Mouse (Mus musculus) heart, embryonic 13.5 days (tissue): ENCODE data around the gene Zfyve9. TPM values are rescaled to one million over a fixed set of nuclear protein-coding genes. Genes with fewer than 3 reads are reported as not detected.
"Not testable (repeated sequence)": the region's sequence is repeated elsewhere in the genome, so short reads cannot be mapped to it uniquely, and the experiment has no call there.

Experiments used
- ATAC-seq: fragments of 200-750 bp; cut with Nextera tagmentation; 2 replicates; pipeline ENCODE4 v1.8.0; 2017; ENCODE audit warnings: moderate TSS enrichment; ENCODE audit not compliant: insufficient number of reproducible peaks, low FRiP score, low TSS enrichment; ENCODE audit errors: extremely low read depth
- H3K27ac ChIP-seq: fragments of 300-500 bp; sonication (generic); replicated peaks from 2 replicates; pipeline ENCODE4 v1.5.1; 2015; ENCODE audit warnings: moderate library complexity, mild to moderate bottlenecking, inconsistent platforms
- H3K27me3 ChIP-seq: fragments of 300-500 bp; sonication (generic); replicated peaks from 2 replicates; pipeline ENCODE4 v1.6.1; 2015; ENCODE audit warnings: mild to moderate bottlenecking, inconsistent platforms
- H3K36me3 ChIP-seq: fragments of 300-500 bp; sonication (generic); 2 replicates; pipeline ENCODE4 v1.6.1; 2015; ENCODE audit warnings: mild to moderate bottlenecking, inconsistent platforms
- H3K4me1 ChIP-seq: fragments of 300-500 bp; sonication (generic); 2 replicates; pipeline ENCODE4 v1.6.1; 2015; ENCODE audit warnings: inconsistent platforms
- H3K4me2 ChIP-seq: fragments of 300-500 bp; sonication (generic); 2 replicates; pipeline ENCODE4 v1.6.1; 2015; ENCODE audit warnings: inconsistent platforms, mild to moderate bottlenecking, moderate library complexity
- H3K4me3 ChIP-seq: fragments of 300-500 bp; sonication (generic); 2 replicates; pipeline ENCODE4 v1.5.1; 2015; ENCODE audit warnings: moderate library complexity, mild to moderate bottlenecking, inconsistent platforms
- H3K9ac ChIP-seq: fragments of 300-500 bp; sonication (generic); 2 replicates; pipeline ENCODE4 v1.6.1; 2015; ENCODE audit warnings: inconsistent platforms, mild to moderate bottlenecking, moderate library complexity
- H3K9me3 ChIP-seq: fragments of 300-500 bp; sonication (generic); 2 replicates; pipeline ENCODE4 v1.6.1; 2016; ENCODE audit warnings: inconsistent platforms
- WGBS: fragments of 180-500 bp; shearing (Covaris S2); methylation state at CpG from one replicate; pipeline ENCODE4 v1.1.7; 2015; ENCODE audit warnings: mixed read lengths; 5-methylcytosine and 5-hydroxymethylcytosine counted together
- polyA plus RNA-seq: library from polyadenylated mRNA; unstranded; fragments of >200 nt; fragmentation: Nextera tagmentation; extraction: Ambion mirVana; gene quantifications from 2 replicates; pipeline ENCODE4 v1.2.1, GENCODE M21; 2015

Gene Zfyve9
- polyA plus RNA-seq, 1 experiment from 2014 or later, result 2.8 TPM

DNA sequence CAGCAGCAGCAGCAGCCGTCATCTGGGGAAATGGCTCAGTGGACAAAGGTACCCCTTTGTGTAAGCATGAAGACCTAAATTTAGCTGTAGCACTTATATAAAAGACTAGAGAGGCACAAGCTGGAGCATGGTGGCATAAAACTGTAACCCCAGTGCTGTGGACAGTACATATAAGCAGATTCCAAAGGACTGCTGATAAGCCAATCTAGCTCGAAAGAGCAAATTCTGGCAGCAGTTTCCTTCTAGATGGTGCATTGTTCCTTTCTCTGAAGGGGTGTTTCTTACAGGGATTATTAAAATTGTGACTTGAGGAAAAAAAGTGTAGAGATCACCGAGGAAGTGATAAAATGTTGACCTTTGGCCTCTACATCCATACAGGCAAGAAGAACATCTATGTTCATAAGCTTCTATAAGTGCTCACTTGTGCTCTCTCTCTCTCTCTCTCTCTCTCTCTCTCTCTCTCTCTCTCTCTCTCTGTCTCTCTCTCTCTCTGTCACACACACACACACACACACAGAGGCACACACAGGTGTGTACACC, 59.3 kb downstream of the Zfyve9 start:
- Histone ChIP-seq H3K9ac (no peak overlapping the region), H3K36me3 (peaks cover 42% of the 10 kb centered on the region), H3K4me2 (no peak overlapping the region), H3K4me1 (peaks cover 7% of the 10 kb centered on the region), H3K4me3 (no peak overlapping the region), H3K9me3 (no peaks in the 10 kb centered on the region), H3K27ac (0 out of 2 replicates have a peak overlapping the region, but pooled peaks have one; percentile 3), H3K27me3 (no peaks in the 10 kb centered on the region)
- 43% methylated on average over 3 of the region's 3 CpGs for WGBS
- ATAC-seq, result no peak

DNA sequence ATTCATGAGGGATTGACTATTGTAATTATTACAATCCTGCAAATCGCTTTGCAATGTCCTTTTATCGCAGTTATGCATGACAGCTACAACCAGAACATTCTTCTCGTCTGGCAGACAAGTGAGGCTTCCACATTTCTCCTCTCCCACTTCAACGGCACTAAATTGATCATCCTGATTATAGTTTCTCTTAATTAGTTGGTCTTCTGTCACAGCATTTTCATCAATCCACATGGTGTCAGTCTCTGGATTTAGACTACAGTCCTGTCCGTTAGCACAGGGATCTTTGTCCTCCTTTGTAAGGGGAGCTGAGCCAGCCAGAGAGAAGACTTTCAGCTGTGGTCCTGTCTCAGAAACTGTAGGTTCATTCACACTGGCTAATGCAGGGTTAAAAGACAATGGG, 61.2 kb downstream of the Zfyve9 start, which contains the start of gene 3110021N24Rik:
Gene 3110021N24Rik, plus strand, starts transcription at position 301 of the 400 bp plus-strand sequence.
- no peak for ATAC-seq
- H3K4me2 ChIP-seq, result no peak within 1 kb of the TSS
- 81% methylated on average over 5 of the region's 5 CpGs for WGBS

GRCm38 (mm10) chr4:108708209-108708608, 72.4 kb downstream of the Zfyve9 start:
- WGBS, result 78% methylated on average over 5 of the region's 5 CpGs
- Histone ChIP-seq H3K4me2 (no peak overlapping the region), H3K27me3 (no peaks in the 10 kb centered on the region), H3K9me3 (no peaks in the 10 kb centered on the region), H3K4me3 (no peak overlapping the region), H3K27ac (no peak overlapping the region), H3K9ac (no peak overlapping the region), H3K36me3 (0 out of 2 replicates have a peak, but pooled peaks cover 9% of the 10 kb centered on the region), H3K4me1 (no peaks in the 10 kb centered on the region)
- no peak for ATAC-seq

More for the DNA sequence above, 61.2 kb downstream of the Zfyve9 start, which contains the start of gene 3110021N24Rik:
- Histone ChIP-seq H3K9me3 (no peaks in the 10 kb centered on the region), H3K27ac (no peak within 1 kb of the TSS), H3K36me3 (peaks cover 45% of the 10 kb centered on the region), H3K27me3 (no peaks in the 10 kb centered on the region), H3K9ac (no peak within 1 kb of the TSS), H3K4me3 (no peak within 1 kb of the TSS), H3K4me1 (peaks cover 7% of the 10 kb centered on the region)

DNA sequence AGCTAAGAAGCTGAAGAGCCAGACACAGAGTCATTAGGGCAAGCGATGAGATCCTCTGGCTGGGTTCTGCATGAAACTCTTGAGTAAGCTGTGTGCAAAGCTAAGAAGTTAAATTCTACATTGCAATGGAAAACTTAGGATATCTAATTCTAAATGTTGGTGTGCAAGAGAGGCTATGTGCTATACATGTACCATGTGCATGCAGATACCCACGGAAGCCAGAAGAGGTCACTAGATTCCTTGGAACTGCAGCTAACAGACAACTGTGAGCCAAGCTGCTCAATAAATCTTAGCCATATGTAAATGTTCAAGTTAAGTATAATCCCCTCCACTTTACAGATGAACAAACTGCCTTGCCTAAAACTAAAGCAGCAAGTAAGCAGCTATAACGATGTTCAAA, 83.7 kb downstream of the Zfyve9 start:
- no peaks in the 10 kb centered on the region for H3K27me3 ChIP-seq
- no peak overlapping the region for H3K4me2 ChIP-seq
- H3K4me3 ChIP-seq, result no peak overlapping the region
- no peak overlapping the region for H3K27ac ChIP-seq
- ATAC-seq, result no peak
- peaks cover 10% of the 10 kb centered on the region; the same call in 1 of the 2 replicates for H3K36me3 ChIP-seq
- 0 out of 2 replicates have a peak, but pooled peaks cover 4% of the 10 kb centered on the region for H3K4me1 ChIP-seq
- WGBS, result 55% methylated on average over 3 of the region's 3 CpGs
- H3K9ac ChIP-seq, result no peak overlapping the region
- no peaks in the 10 kb centered on the region for H3K9me3 ChIP-seq

- Histone ChIP-seq H3K27me3 (no peaks in the 10 kb centered on the region), H3K4me1 (0 out of 2 replicates have a peak, but pooled peaks cover 4% of the 10 kb centered on the region), H3K36me3 (peaks cover 44% of the 10 kb centered on the region), H3K4me2 (no peak overlapping the region), H3K9ac (no peak overlapping the region), H3K4me3 (no peak overlapping the region), H3K9me3 (0 out of 2 replicates have a peak, but pooled peaks cover 4% of the 10 kb centered on the region), H3K27ac (no peak overlapping the region)
- no peak for ATAC-seq
Measured at GRCm38 (mm10) chr4:108691469-108691868, 89.1 kb downstream of the Zfyve9 start.

DNA sequence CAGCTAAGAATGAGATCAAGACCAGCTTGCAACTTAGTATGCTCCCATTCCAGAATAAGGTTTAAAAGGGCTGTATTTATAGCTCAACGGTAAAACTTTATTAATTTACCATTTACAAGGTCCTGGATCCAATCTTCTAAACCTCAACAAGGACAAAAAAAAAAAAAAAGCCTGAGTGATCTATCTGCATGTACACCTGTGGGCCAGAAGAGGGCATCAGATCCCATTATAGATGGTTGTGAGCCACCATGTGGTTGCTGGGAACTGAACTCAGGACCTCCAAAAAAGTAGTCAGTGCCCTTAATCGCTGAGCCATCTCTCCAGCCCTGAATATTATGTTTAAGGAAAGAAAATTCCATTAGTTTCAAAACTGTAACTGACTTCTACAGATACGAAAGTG, 90.1 kb downstream of the Zfyve9 start:
- H3K36me3 ChIP-seq, result peaks cover 50% of the 10 kb centered on the region
- H3K9me3 ChIP-seq, result 0 out of 2 replicates have a peak, but pooled peaks cover 4% of the 10 kb centered on the region
- no peak overlapping the region for H3K9ac ChIP-seq
- H3K27ac ChIP-seq, result no peak overlapping the region
- H3K4me3 ChIP-seq, result no peak overlapping the region
- ATAC-seq, result no peak
- H3K4me1 ChIP-seq, result 0 out of 2 replicates have a peak, but pooled peaks cover 4% of the 10 kb centered on the region
- H3K4me2 ChIP-seq, result no peak overlapping the region
- no peaks in the 10 kb centered on the region for H3K27me3 ChIP-seq
- 83% methylated on average over 3 of the region's 3 CpGs for WGBS

DNA sequence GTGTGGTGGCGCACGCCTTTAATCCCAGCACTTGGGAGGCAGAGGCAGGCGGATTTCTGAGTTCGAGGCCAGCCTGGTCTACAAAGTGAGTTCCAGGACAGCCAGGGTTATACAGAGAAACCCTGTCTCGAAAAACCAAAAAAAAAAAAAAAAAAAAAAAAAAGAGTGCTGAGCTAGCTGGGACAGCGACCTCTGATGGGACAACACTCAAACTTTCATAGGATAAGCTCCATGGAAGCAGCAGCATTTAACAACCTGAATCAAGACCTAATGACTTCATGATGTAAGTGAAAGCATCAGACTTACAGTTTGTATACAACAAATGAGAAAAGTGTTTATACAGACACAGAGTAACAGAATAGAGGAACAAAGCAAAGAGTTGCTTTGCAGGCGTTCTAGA, 93.5 kb downstream of the Zfyve9 start:
- H3K4me2 ChIP-seq, H3K27me3 ChIP-seq, H3K9me3 ChIP-seq, H3K9ac ChIP-seq, ATAC-seq, H3K4me3 ChIP-seq, H3K27ac ChIP-seq, H3K4me1 ChIP-seq: not testable (repeated sequence)
- peaks cover 57% of the 10 kb centered on the region for H3K36me3 ChIP-seq
- WGBS, result 89% methylated on average over 6 of the region's 7 CpGs

- H3K9ac ChIP-seq, result no peak overlapping the region
- no peak for ATAC-seq
- no peak overlapping the region for H3K4me2 ChIP-seq
- H3K27ac ChIP-seq, result no peak overlapping the region
- no peaks in the 10 kb centered on the region for H3K4me1 ChIP-seq
- 0 out of 2 replicates have a peak, but pooled peaks cover 4% of the 10 kb centered on the region for H3K9me3 ChIP-seq
- peaks cover 57% of the 10 kb centered on the region for H3K36me3 ChIP-seq
- H3K4me3 ChIP-seq, result no peak overlapping the region
- 63% methylated on average over 3 of the region's 3 CpGs for WGBS
- no peaks in the 10 kb centered on the region for H3K27me3 ChIP-seq
Measured at GRCm38 (mm10) chr4:108686156-108686555, 94.4 kb downstream of the Zfyve9 start.

GRCm38 (mm10) chr4:108664407-108664806, 116.2 kb downstream of the Zfyve9 start:
- Histone ChIP-seq H3K27me3 (no peaks in the 10 kb centered on the region), H3K36me3 (peaks cover 34% of the 10 kb centered on the region), H3K9me3 (no peaks in the 10 kb centered on the region), H3K27ac (no peak overlapping the region), H3K4me3 (no peak overlapping the region), H3K4me1 (no peaks in the 10 kb centered on the region), H3K4me2 (no peak overlapping the region), H3K9ac (no peak overlapping the region)
- WGBS, result 55% methylated on average over 2 of the region's 2 CpGs
- ATAC-seq, result no peak

- Histone ChIP-seq H3K36me3 (peaks cover 76% of the 10 kb centered on the region), H3K9ac (no peak overlapping the region)
- WGBS, result 74% methylated on average over 5 of the region's 5 CpGs
Measured at GRCm38 (mm10) chr4:108638752-108639151, 141.8 kb downstream of the Zfyve9 start.

DNA sequence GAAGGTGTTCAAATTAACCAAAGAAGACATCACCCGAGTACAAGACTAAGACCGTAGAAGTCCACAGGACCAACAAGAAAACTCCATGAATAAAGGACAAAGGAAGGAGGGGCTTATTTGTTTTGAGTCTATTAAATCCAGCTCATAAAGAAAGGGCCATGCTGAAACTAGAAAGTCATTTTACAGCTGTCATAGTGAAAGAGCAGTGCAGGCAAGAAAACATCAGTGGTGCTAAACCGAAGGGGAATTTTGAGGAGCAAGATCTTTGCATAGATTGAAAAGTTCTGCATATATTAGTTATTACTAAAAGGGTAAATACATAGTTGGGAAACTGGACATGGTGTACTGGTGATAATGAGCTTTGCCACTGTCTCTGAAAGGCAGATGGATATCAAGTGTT, 142.9 kb downstream of the Zfyve9 start:
- ATAC-seq, result no peak
- no peak overlapping the region for H3K9ac ChIP-seq

More at GRCm38 (mm10) chr4:108638752-108639151, 141.8 kb downstream of the Zfyve9 start:
- H3K27ac ChIP-seq, result no peak overlapping the region
- no peak overlapping the region for H3K4me2 ChIP-seq
- ATAC-seq, result no peak
- H3K27me3 ChIP-seq, result no peaks in the 10 kb centered on the region
- no peak overlapping the region for H3K4me3 ChIP-seq
- H3K9me3 ChIP-seq, result no peaks in the 10 kb centered on the region
- no peaks in the 10 kb centered on the region for H3K4me1 ChIP-seq

GRCm38 (mm10) chr4:108635101-108635500, 145.5 kb downstream of the Zfyve9 start:
- H3K27ac ChIP-seq, result no peak overlapping the region
- no peak for ATAC-seq
- peaks cover 85% of the 10 kb centered on the region for H3K36me3 ChIP-seq
- H3K27me3 ChIP-seq, result no peaks in the 10 kb centered on the region
- H3K9me3 ChIP-seq, result no peaks in the 10 kb centered on the region
- no peak overlapping the region for H3K9ac ChIP-seq
- H3K4me1 ChIP-seq, result no peaks in the 10 kb centered on the region
- no peak overlapping the region for H3K4me2 ChIP-seq
- H3K4me3 ChIP-seq, result no peak overlapping the region

More for the DNA sequence above, 142.9 kb downstream of the Zfyve9 start:
- H3K4me3 ChIP-seq, result no peak overlapping the region
- H3K4me1 ChIP-seq, result no peaks in the 10 kb centered on the region
- H3K27me3 ChIP-seq, result no peaks in the 10 kb centered on the region
- H3K9me3 ChIP-seq, result no peaks in the 10 kb centered on the region
- H3K27ac ChIP-seq, result no peak overlapping the region
- H3K36me3 ChIP-seq, result peaks cover 78% of the 10 kb centered on the region
- 88% methylated on average over 3 of the region's 3 CpGs for WGBS
- H3K4me2 ChIP-seq, result no peak overlapping the region
